26 mouse cellular contexts compared by ENCODE assay signal in the genomic region with DNA sequence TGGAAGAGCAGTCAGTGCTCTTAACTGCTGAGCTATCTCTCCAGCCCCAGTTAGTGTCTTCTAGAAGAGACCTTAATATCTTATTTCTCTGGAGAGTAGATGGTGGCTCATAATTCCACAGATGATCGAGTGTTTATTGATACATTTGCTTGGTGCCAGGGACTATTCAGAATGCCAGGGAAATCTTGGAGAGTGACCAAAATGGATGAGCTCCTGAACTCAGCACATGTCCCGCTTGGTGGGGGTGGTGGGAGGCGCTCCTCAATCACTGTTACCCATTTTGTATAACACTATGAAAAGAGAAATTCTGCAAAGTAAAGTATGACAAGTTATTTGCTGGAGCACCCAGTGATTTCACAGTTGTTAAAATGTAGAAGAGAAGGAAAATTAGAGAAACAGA.
DNase-seq lines count a peak whose midpoint lies in the region; ATAC-seq lines count a peak whose summit lies in the region.
"Had no signal": no experiment of that assay in that cellular context is flagged by ENCODE, and none has a peak within 500 bp of the region (broad histone marks: within the 10 kb centered on the region; RNA-seq: fewer than 3 reads in every experiment).

No protein-coding gene starts in this region.

- ATAC-seq in forebrain, embryonic 15.5 days (replicated peaks), result peak; percentile 42; the same call in 1 of the 2 replicates
- ATAC-seq in forebrain, embryonic 12.5 days (ENCODE audit: low FRiP score), result no peak
- ATAC-seq in midbrain, embryonic 15.5 days (replicated peaks), result no peak
- ATAC-seq: hindbrain, postnatal 0 days; inflammation-experienced regulatory T-cells, adult 6 months; intestine, embryonic 16.5 days; Patski had no signal

- no peak overlapping the region for H3K27ac ChIP-seq in forebrain, embryonic 15.5 days (replicated peaks)
- no peak overlapping the region for H3K27ac ChIP-seq in forebrain, embryonic 12.5 days
- H3K27ac ChIP-seq in midbrain, embryonic 15.5 days, result no peak overlapping the region
- H3K27ac ChIP-seq: heart, adult 2 months; heart, embryonic 10.5 days; heart, embryonic 13.5 days; hindbrain, embryonic 14.5 days; hindbrain, postnatal 0 days had no signal

- 88% methylated on average over 3 of the region's 3 CpGs for WGBS in forebrain, embryonic 15.5 days
- 95% methylated on average over 3 of the region's 3 CpGs for WGBS in forebrain, embryonic 12.5 days
- 95% methylated on average over 3 of the region's 3 CpGs for WGBS in midbrain, embryonic 15.5 days

- no peak overlapping the region for H3K9ac ChIP-seq in forebrain, embryonic 15.5 days (replicated peaks)
- no peak overlapping the region for H3K9ac ChIP-seq in forebrain, embryonic 12.5 days
- no peak overlapping the region for H3K9ac ChIP-seq in midbrain, embryonic 15.5 days
- H3K9ac ChIP-seq: heart, embryonic 13.5 days; hindbrain, embryonic 14.5 days had no signal

- H3K4me3 ChIP-seq in forebrain, embryonic 15.5 days, result no peak overlapping the region
- no peak overlapping the region for H3K4me3 ChIP-seq in forebrain, embryonic 12.5 days (replicated peaks)
- no peak overlapping the region for H3K4me3 ChIP-seq in midbrain, embryonic 15.5 days
- H3K4me3 ChIP-seq: heart, adult 2 months; heart, embryonic 10.5 days; heart, embryonic 13.5 days had no signal

- H3K36me3 ChIP-seq in forebrain, embryonic 15.5 days, result no peaks in the 10 kb centered on the region
- H3K36me3 ChIP-seq in forebrain, embryonic 12.5 days (replicated peaks), result no peaks in the 10 kb centered on the region
- H3K36me3 ChIP-seq in midbrain, embryonic 15.5 days (replicated peaks), result no peaks in the 10 kb centered on the region
- H3K36me3 ChIP-seq: G1E; heart, embryonic 10.5 days; heart, embryonic 13.5 days had no signal

- no peak overlapping the region for H3K4me2 ChIP-seq in forebrain, embryonic 15.5 days (replicated peaks)
- no peak overlapping the region for H3K4me2 ChIP-seq in forebrain, embryonic 12.5 days
- H3K4me2 ChIP-seq in midbrain, embryonic 15.5 days, result no peak overlapping the region
- H3K4me2 ChIP-seq: heart, embryonic 13.5 days; hindbrain, embryonic 14.5 days had no signal

- no peaks in the 10 kb centered on the region for H3K9me3 ChIP-seq in forebrain, embryonic 15.5 days
- no peaks in the 10 kb centered on the region for H3K9me3 ChIP-seq in forebrain, embryonic 12.5 days
- no peaks in the 10 kb centered on the region for H3K9me3 ChIP-seq in midbrain, embryonic 15.5 days
- H3K9me3 ChIP-seq: G1E; heart, embryonic 10.5 days; heart, embryonic 13.5 days had no signal

- H3K27me3 ChIP-seq in forebrain, embryonic 15.5 days, result no peaks in the 10 kb centered on the region
- 0 out of 2 replicates have a peak, but pooled peaks cover 4% of the 10 kb centered on the region for H3K27me3 ChIP-seq in forebrain, embryonic 12.5 days
- no peaks in the 10 kb centered on the region for H3K27me3 ChIP-seq in midbrain, embryonic 15.5 days (replicated peaks)
- H3K27me3 ChIP-seq: CH12.LX; heart, embryonic 13.5 days had no signal

- peak; percentile 48 to 75 for DNase-seq in layer of hippocampus, adult 18-20 months (ENCODE audit: low spot score in 2 of 2)
- DNase-seq in layer of hippocampus, adult 9-10 months (ENCODE audit: low spot score), result no peak
- peak; percentile 62 for DNase-seq in layer of hippocampus, adult 9-11 months
- DNase-seq: adrenal gland, adult 2 months; adrenal gland, postnatal 14 days; B cell, adult 2 months; cerebellum, adult 11-12 months; cerebellum, adult 8-10 months; cerebellum, postnatal 36 days; gastrocnemius, postnatal 10 days; gastrocnemius, postnatal 36 days; heart, adult 2 months; heart, postnatal 14 days; heart, postnatal 4 days had no signal

- H3K4me1 ChIP-seq in forebrain, embryonic 15.5 days, result no peaks in the 10 kb centered on the region
- peaks cover 8% of the 10 kb centered on the region; the same call in 1 of the 2 replicates for H3K4me1 ChIP-seq in forebrain, embryonic 12.5 days
- H3K4me1 ChIP-seq in midbrain, embryonic 15.5 days, result 0 out of 2 replicates have a peak, but pooled peaks cover 5% of the 10 kb centered on the region
- H3K4me1 ChIP-seq: heart, embryonic 10.5 days; heart, embryonic 13.5 days had no signal
